Mouse (Mus musculus) heart, postnatal 14 days (tissue): ENCODE measurements around the gene Gm17689. TPM values are rescaled to one million over a fixed set of nuclear protein-coding genes. Genes with fewer than 3 reads are reported as not detected.

Source experiments
- DNase-seq, 2 experiments: peaks; one replicate each; pipeline ENCODE4 v3.0.0; 2021 to 2022
- intact Hi-C: fragments of 180-260 bp; cut with DNase I; formaldehyde crosslinking; loops from one replicate; pipeline ENCODE4 v1.15.1; 2025
- long read RNA-seq, 2 experiments: library from polyadenylated mRNA; stranded (forward); transcript quantifications; one replicate each; pipeline ENCODE4 v2.0.0; 2021
- total RNA-seq, 2 experiments: library from RNA; stranded (reverse); gene quantifications; 2 replicates each; pipeline ENCODE4 v1.2.3; 2021

Gene Gm17689
- total RNA-seq = not detected
- long read RNA-seq, experiment 1 = 0 reads
- long read RNA-seq, experiment 2 = 0 reads

GRCm38 (mm10) chr9:36582535-36582934, at the start of gene Gm17689:
Gm17689 (minus strand) TSS chr9:36582635.
- DNase-seq = no peak
- intact Hi-C loops = no loop called here

- DNase-seq = no peak
- intact Hi-C loops = no loop called here
Observed at GRCm38 (mm10) chr9:36541863-36542262, 40.6 kb downstream of the Gm17689 start, which contains the start of gene Gm5615. Gm5615 (minus strand) TSS chr9:36541963.

Other genes starting within 250 kb of the Gm17689 start
- not detected for gene Gm7257, start 150.8 kb downstream of the Gm17689 start, total RNA-seq
- gene Gm9513, start 107.0 kb downstream of the Gm17689 start, total RNA-seq = not detected
- gene Gm5615, start 40.7 kb downstream of the Gm17689 start, total RNA-seq = not detected
- gene A630095E13Rik, start 60.7 kb upstream of the Gm17689 start, total RNA-seq = not detected
- gene Acrv1, start 110.6 kb upstream of the Gm17689 start, total RNA-seq = not detected
- 1 to 10 TPM; 1.3 to 3.6 TPM for gene Chek1, start 144.4 kb upstream of the Gm17689 start, total RNA-seq
- gene Stt3a, start 185.0 kb upstream of the Gm17689 start, total RNA-seq = 10 to 100 TPM; 69.0 to 76.8 TPM
- gene Ei24, start 214.8 kb upstream of the Gm17689 start, total RNA-seq = 10 to 100 TPM; 96.3 to 96.4 TPM
- 1 to 10 TPM; 1.2 to 1.9 TPM for gene Fez1, start 239.2 kb upstream of the Gm17689 start, total RNA-seq